Mouse (Mus musculus) heart, postnatal 0 days (tissue): ENCODE measurements around the gene Brat1.

Experiments used
- CTCF ChIP-seq: IDR thresholded peaks from 2 replicates; pipeline ENCODE4 v1.5.1; 2016; ENCODE audit warnings: antibody characterized with exemption, control low read depth, low read depth
- EP300 ChIP-seq: IDR thresholded peaks from 2 replicates; pipeline ENCODE4 v1.6.1; 2016; ENCODE audit warnings: antibody characterized with exemption, low read depth

DNA sequence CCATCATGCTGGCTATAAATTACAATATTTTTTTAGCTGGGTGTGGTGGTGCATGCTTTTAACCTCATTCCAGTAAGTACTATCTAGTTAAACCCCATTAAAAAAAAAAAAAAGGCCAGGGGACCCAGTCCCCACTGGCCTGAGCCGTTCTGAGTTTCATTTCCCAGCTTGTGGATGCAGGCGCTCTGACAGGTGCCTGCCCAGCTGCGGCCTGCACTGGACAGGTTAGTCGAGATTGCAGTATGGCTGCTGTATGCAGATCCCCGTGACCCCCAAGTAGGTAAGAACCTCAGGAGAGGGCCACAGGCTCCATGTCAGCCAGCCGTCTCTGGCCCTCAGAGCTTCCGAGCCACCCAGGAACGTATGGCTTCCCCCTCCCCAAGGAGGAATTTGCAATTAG, 43.4 kb upstream of the Brat1 start:
- TF ChIP-seq CTCF (no peak), EP300 (no peak)
